Mouse (Mus musculus) small intestine, adult 2 months (tissue): ENCODE results near the gene Cfap52. TPM values are rescaled to one million over a fixed set of nuclear protein-coding genes. Genes with fewer than 3 reads are reported as not detected.
A peak's percentile ranks its signal among the peaks of the same experiment; 100 is the strongest.

Source experiments
- H3K27ac ChIP-seq: fragments of 200-500 bp; 2 replicates; pipeline ENCODE4 v1.5.1; 2012; ENCODE audit warnings: low read depth, low read length, control low read depth, inconsistent platforms; ENCODE audit not compliant: insufficient read depth
- H3K27me3 ChIP-seq: fragments of 200-500 bp; 2 replicates; pipeline ENCODE4 v1.6.1; 2012; ENCODE audit warnings: mild to moderate bottlenecking, moderate library complexity, low read length, inconsistent platforms; ENCODE audit not compliant: control insufficient read depth, insufficient read depth
- H3K36me3 ChIP-seq: fragments of 200-500 bp; 2 replicates; pipeline ENCODE4 v1.6.1; 2012; ENCODE audit warnings: mild to moderate bottlenecking, low read length, control low read depth, inconsistent platforms; ENCODE audit not compliant: control insufficient read depth, insufficient read depth
- H3K4me1 ChIP-seq: fragments of 200-500 bp; 2 replicates; pipeline ENCODE4 v1.6.1; 2012; ENCODE audit warnings: low read length, inconsistent platforms, mixed read lengths; ENCODE audit not compliant: control insufficient read depth, insufficient read depth, insufficient read length
- H3K4me3 ChIP-seq: fragments of 200-500 bp; 2 replicates; pipeline ENCODE4 v1.5.1; 2012; ENCODE audit warnings: low read depth, mild to moderate bottlenecking, control low read depth, inconsistent platforms, low read length, moderate library complexity
- CTCF ChIP-seq: fragments of 200-500 bp; IDR thresholded peaks from 2 replicates; pipeline ENCODE4 v1.5.1; 2012; ENCODE audit warnings: low read depth, mild to moderate bottlenecking, control low read depth, inconsistent platforms, low read length, moderate library complexity, mixed read lengths; ENCODE audit not compliant: insufficient replicate concordance, insufficient read length; ENCODE audit errors: extremely low read depth
- POLR2A ChIP-seq: fragments of 200-500 bp; IDR thresholded peaks from 2 replicates; pipeline ENCODE4 v1.6.1; 2012; ENCODE audit warnings: low read depth, mild to moderate bottlenecking, control low read depth, inconsistent platforms, low read length, moderate library complexity
- WGBS: fragments of 180-500 bp; shearing (Covaris S2); methylation state at CpG from one replicate; pipeline ENCODE4 v1.1.7; 2018; 5-methylcytosine and 5-hydroxymethylcytosine counted together
- polyA plus RNA-seq: library from polyadenylated mRNA; depleted of rRNA; stranded (reverse); fragments of >200 nt; gene quantifications from 2 replicates; pipeline ENCODE4 v1.2.3, GENCODE M21; 2012

Cfap52 gene
- polyA plus RNA-seq, 1 experiment: 0.29 TPM

- TF ChIP-seq POLR2A (no peak), CTCF (no peak)
- no peak overlapping the region for H3K27ac ChIP-seq
- H3K4me3 ChIP-seq: no peak overlapping the region
- peaks cover 2% of the 10 kb centered on the region; the same call in 1 of the 2 replicates for H3K36me3 ChIP-seq
- no peaks in the 10 kb centered on the region for H3K4me1 ChIP-seq
- 92% methylated on average over 3 of the region's 3 CpGs for WGBS
- no peaks in the 10 kb centered on the region for H3K27me3 ChIP-seq
Observed at GRCm38 (mm10) chr11:67932156-67932555, 33.3 kb downstream of the Cfap52 start.

GRCm38 (mm10) chr11:67926348-67927055 is 38.9 kb downstream of the Cfap52 start:
- 16% methylated on average over 14 of the region's 15 CpGs for WGBS
- H3K27ac ChIP-seq: no peak overlapping the region
- no peak for TF ChIP-seq CTCF
- TF ChIP-seq POLR2A: no peak
- peaks cover 2% of the 10 kb centered on the region; the same call in 1 of the 2 replicates for H3K36me3 ChIP-seq
- no peaks in the 10 kb centered on the region for H3K27me3 ChIP-seq
- H3K4me3 ChIP-seq: no peak overlapping the region
- H3K4me1 ChIP-seq: peaks cover 5% of the 10 kb centered on the region

- no peak overlapping the region for H3K4me3 ChIP-seq
- TF ChIP-seq CTCF: peak; percentile 24; the same call in 1 of the 2 replicates
- 0 out of 2 replicates have a peak, but pooled peaks have one; percentile 9 for TF ChIP-seq POLR2A
- H3K27me3 ChIP-seq: no peaks in the 10 kb centered on the region
- peaks cover 2% of the 10 kb centered on the region; the same call in 1 of the 2 replicates for H3K36me3 ChIP-seq
- peaks cover 9% of the 10 kb centered on the region for H3K4me1 ChIP-seq
- WGBS: 33% methylated on average over 13 of the region's 13 CpGs
- H3K27ac ChIP-seq: peak overlapping the region; percentile 88
Observed at GRCm38 (mm10) chr11:67925000-67925399, 40.5 kb downstream of the Cfap52 start.

- H3K27me3 ChIP-seq: no peaks in the 10 kb centered on the region
- TF ChIP-seq POLR2A: no peak
- peak; percentile 37; the same call in 1 of the 2 replicates for TF ChIP-seq CTCF
- H3K4me3 ChIP-seq: no peak overlapping the region
- H3K36me3 ChIP-seq: no peaks in the 10 kb centered on the region
- peak overlapping the region; percentile 95 for H3K27ac ChIP-seq
- WGBS: 39% methylated on average over 5 of the region's 5 CpGs
- peaks cover 9% of the 10 kb centered on the region for H3K4me1 ChIP-seq
Observed at GRCm38 (mm10) chr11:67923720-67924119, 41.7 kb downstream of the Cfap52 start.

- Histone ChIP-seq H3K27me3 (no peaks in the 10 kb centered on the region), H3K4me1 (peaks cover 9% of the 10 kb centered on the region), H3K4me3 (peak overlapping the region; percentile 91), H3K27ac (peak overlapping the region; percentile 98), H3K36me3 (no peaks in the 10 kb centered on the region)
- TF ChIP-seq CTCF (0 out of 2 replicates have a peak, but pooled peaks have one; percentile 10), POLR2A (no peak)
- 1% methylated on average over 12 of the region's 12 CpGs for WGBS
Observed at GRCm38 (mm10) chr11:67922755-67923125, 42.7 kb downstream of the Cfap52 start.

GRCm38 (mm10) chr11:67921827-67922754 is 43.4 kb downstream of the Cfap52 start, which contains the start of gene Usp43:
Gene Usp43, minus strand, starts transcription at chr11:67922153.
- TF ChIP-seq CTCF (no peak), POLR2A (peak; percentile 55)
- peak within 1 kb of the TSS; percentile 98 for H3K27ac ChIP-seq
- H3K27me3 ChIP-seq: no peaks in the 10 kb centered on the region
- peaks cover 9% of the 10 kb centered on the region for H3K4me1 ChIP-seq
- no peaks in the 10 kb centered on the region for H3K36me3 ChIP-seq
- peak within 1 kb of the TSS; percentile 91 for H3K4me3 ChIP-seq
- WGBS: 2% methylated on average over 79 of the region's 80 CpGs
